Mouse (Mus musculus) MEL (cell line): ENCODE results near the gene Daw1.

ENCODE experiments used
- CTCF ChIP-seq, 3 experiments: IDR thresholded peaks in 2 of 3; conservative IDR thresholded peaks in 1 of 3; 2 replicates each; pipeline ENCODE4 v1.5.1; 2011 to 2012; ENCODE audit warnings: low read length in 3 of 3, low read depth in 2 of 3, mild to moderate bottlenecking in 2 of 3, improper control_type of control experiment in 1 of 3, inconsistent platforms in 1 of 3, mixed read lengths in 1 of 3, moderate library complexity in 1 of 3; ENCODE audit not compliant: control insufficient read depth in 1 of 3, insufficient read depth in 1 of 3, poor library complexity in 1 of 3, severe bottlenecking in 1 of 3
- EP300 ChIP-seq, 2 experiments: IDR thresholded peaks; 2 replicates each; pipeline ENCODE4 v1.6.1; 2011; ENCODE audit warnings: improper control_type of control experiment in 2 of 2, low read length in 2 of 2, low read depth in 1 of 2, mild to moderate bottlenecking in 1 of 2
- HCFC1 ChIP-seq: IDR thresholded peaks from 2 replicates; pipeline ENCODE4 v1.6.1; 2012; ENCODE audit warnings: low read depth, mild to moderate bottlenecking, inconsistent platforms, low read length, improper control_type of control experiment, moderate library complexity
- KAT2A ChIP-seq: conservative IDR thresholded peaks from 2 replicates; pipeline ENCODE4 v1.6.1; 2012; ENCODE audit warnings: low read depth, low read length, improper control_type of control experiment, inconsistent platforms
- MAX ChIP-seq: IDR thresholded peaks from 2 replicates; pipeline ENCODE4 v1.6.1; 2011; ENCODE audit warnings: low read length, improper control_type of control experiment
- MAZ ChIP-seq: IDR thresholded peaks from 2 replicates; pipeline ENCODE4 v1.6.1; 2012; ENCODE audit warnings: low read depth, mild to moderate bottlenecking, inconsistent platforms, low read length, improper control_type of control experiment
- POLR2A ChIP-seq, 2 experiments: IDR thresholded peaks; 2 replicates each; pipeline ENCODE4 v1.6.1; 2011 to 2012; ENCODE audit warnings: low read length in 2 of 2, mild to moderate bottlenecking in 2 of 2, control low read depth in 1 of 2, improper control_type of control experiment in 1 of 2, low read depth in 1 of 2, moderate library complexity in 1 of 2; ENCODE audit not compliant: control insufficient read depth in 1 of 2, insufficient read depth in 1 of 2, poor library complexity in 1 of 2
- POLR2AphosphoS2 ChIP-seq: IDR thresholded peaks from 2 replicates; pipeline ENCODE4 v1.6.1; 2011; ENCODE audit warnings: low read length, improper control_type of control experiment
- TCF12 ChIP-seq: IDR thresholded peaks from 2 replicates; pipeline ENCODE4 v1.6.1; 2014; ENCODE audit warnings: low read depth, mild to moderate bottlenecking, inconsistent platforms, low read length, improper control_type of control experiment, moderate library complexity
- USF1 ChIP-seq: IDR thresholded peaks from 2 replicates; pipeline ENCODE4 v1.6.1; 2014; ENCODE audit warnings: low read depth, mild to moderate bottlenecking, inconsistent platforms, low read length, improper control_type of control experiment, moderate library complexity
- ZMIZ1 ChIP-seq: IDR thresholded peaks from 2 replicates; pipeline ENCODE4 v1.6.1; 2012; ENCODE audit warnings: low read depth, mild to moderate bottlenecking, inconsistent platforms, low read length, improper control_type of control experiment, moderate library complexity

GRCm38 (mm10) chr1:83120312-83120711 is 39.2 kb upstream of the Daw1 start:
- TF ChIP-seq TCF12 (no peak), HCFC1 (no peak), POLR2AphosphoS2 (no peak), ZMIZ1 (no peak), CTCF (IDR thresholded peaks at IDR 0.05 in 2 of 3, conservative IDR thresholded peaks at IDR 0.05 in 1 of 3; ENCODE audit: control insufficient read depth in 1 of 3, insufficient read depth in 1 of 3, low read depth in 2 of 3, low read length in 3 of 3, poor library complexity in 1 of 3, severe bottlenecking in 1 of 3) (no peak), MAX (no peak), POLR2A (IDR thresholded peaks at IDR 0.05; ENCODE audit: control insufficient read depth in 1 of 2, insufficient read depth in 1 of 2, low read depth in 1 of 2, low read length in 2 of 2, poor library complexity in 1 of 2) (no peak), USF1 (no peak), KAT2A (no peak), EP300 (IDR thresholded peaks at IDR 0.05; ENCODE audit: low read depth in 1 of 2, low read length in 2 of 2) (no peak), MAZ (no peak)
